Mouse (Mus musculus) midbrain, embryonic 16.5 days (tissue): ENCODE results near the gene Nyap1. TPM values are rescaled to one million over a fixed set of nuclear protein-coding genes. Genes with fewer than 3 reads are reported as not detected.
A peak's percentile ranks its signal among the peaks of the same experiment; 100 is the strongest.

Source experiments
- ATAC-seq: fragments of 200-750 bp; cut with Nextera tagmentation; 2 replicates; pipeline ENCODE4 v1.8.0; 2017; ENCODE audit warnings: moderate TSS enrichment
- H3K27ac ChIP-seq: fragments of 300-500 bp; sonication (generic); 2 replicates; pipeline ENCODE4 v1.5.1; 2014; ENCODE audit warnings: mild to moderate bottlenecking, low read length, mixed read lengths
- H3K27me3 ChIP-seq: fragments of 300-500 bp; sonication (generic); 2 replicates; pipeline ENCODE4 v1.6.1; 2014; ENCODE audit warnings: low read depth, low read length, mixed read lengths; ENCODE audit not compliant: control insufficient read depth, insufficient read depth
- H3K36me3 ChIP-seq: fragments of 300-500 bp; sonication (generic); 2 replicates; pipeline ENCODE4 v1.6.1; 2014; ENCODE audit warnings: mild to moderate bottlenecking, low read length, moderate library complexity, mixed read lengths; ENCODE audit not compliant: control insufficient read depth, insufficient read depth
- H3K4me1 ChIP-seq: fragments of 300-500 bp; sonication (generic); 2 replicates; pipeline ENCODE4 v1.6.1; 2014; ENCODE audit warnings: mild to moderate bottlenecking, low read length, mixed read lengths; ENCODE audit not compliant: control insufficient read depth, insufficient read depth
- H3K4me2 ChIP-seq: fragments of 300-500 bp; sonication (generic); 2 replicates; pipeline ENCODE4 v1.6.1; 2014; ENCODE audit warnings: mild to moderate bottlenecking, low read length, mixed read lengths
- H3K4me3 ChIP-seq: fragments of 300-500 bp; sonication (generic); 2 replicates; pipeline ENCODE4 v1.5.1; 2014; ENCODE audit warnings: low read depth, mild to moderate bottlenecking, low read length, moderate library complexity, mixed read lengths
- H3K9ac ChIP-seq: fragments of 300-500 bp; sonication (generic); 2 replicates; pipeline ENCODE4 v1.6.1; 2014; ENCODE audit warnings: low read depth, low read length, mixed read lengths
- H3K9me3 ChIP-seq: fragments of 300-500 bp; sonication (generic); replicated peaks from 2 replicates; pipeline ENCODE4 v1.6.1; 2014; ENCODE audit warnings: mild to moderate bottlenecking, low read length, mixed read lengths; ENCODE audit not compliant: control insufficient read depth, poor library complexity, severe bottlenecking
- WGBS: fragments of 180-500 bp; shearing (Covaris S2); extraction: QIAGEN DNeasy Blood & Tissue Kit; methylation state at CpG from one replicate; pipeline ENCODE4 v1.1.7; 2014; 5-methylcytosine and 5-hydroxymethylcytosine counted together
- polyA plus RNA-seq: library from polyadenylated mRNA; unstranded; fragments of >200 nt; fragmentation: Nextera tagmentation; extraction: Ambion mirVana; gene quantifications from 2 replicates; pipeline ENCODE4 v1.2.1, GENCODE M21; 2015

Nyap1 gene
- polyA plus RNA-seq, 1 experiment from 2014 or later, result 67.2 TPM

DNA sequence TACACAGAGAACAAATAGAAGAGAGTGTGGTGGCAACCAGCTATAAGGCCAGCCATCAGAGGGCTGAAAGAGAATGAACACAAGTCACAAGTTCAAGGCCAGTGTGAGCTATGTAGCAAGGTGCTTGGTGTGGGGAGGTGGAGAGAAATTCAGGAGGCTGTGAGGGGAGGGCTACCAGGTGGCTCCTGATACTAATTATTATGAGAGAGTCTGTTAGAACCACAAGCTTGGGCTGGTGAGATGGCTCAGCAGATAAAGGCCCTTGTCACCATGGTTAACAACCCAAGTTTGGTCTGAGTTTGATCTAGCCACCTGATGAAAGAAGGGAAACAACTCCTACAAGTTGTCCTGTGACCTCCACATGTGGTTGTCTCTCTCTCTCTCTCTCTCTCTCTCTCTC is 31.3 kb upstream of the Nyap1 start:
- Histone ChIP-seq H3K4me2 (no peak overlapping the region), H3K4me3 (no peak overlapping the region)

DNA sequence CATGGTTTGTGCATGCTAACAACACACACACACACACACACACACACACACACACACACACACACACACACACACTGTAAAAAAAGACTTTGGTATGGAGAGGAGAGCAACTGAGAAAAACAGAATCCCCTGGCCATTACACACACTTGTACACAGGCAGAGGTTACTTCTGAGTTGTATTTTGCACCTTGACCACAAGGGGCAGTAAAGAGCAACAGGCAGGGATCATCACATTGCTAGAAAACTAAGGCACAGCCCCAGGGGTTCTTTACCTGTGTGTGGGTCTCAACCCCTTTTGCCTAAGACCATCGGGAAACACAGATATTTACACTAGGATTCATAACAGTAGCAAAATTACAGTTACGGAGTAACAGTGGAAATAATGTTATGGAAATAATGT is 29.3 kb upstream of the Nyap1 start:
- Histone ChIP-seq H3K4me1 (peaks cover 9% of the 10 kb centered on the region), H3K27ac (no peak overlapping the region), H3K4me2 (no peak overlapping the region), H3K27me3 (no peaks in the 10 kb centered on the region), H3K36me3 (no peaks in the 10 kb centered on the region), H3K9ac (no peak overlapping the region), H3K4me3 (no peak overlapping the region), H3K9me3 (peaks cover 2% of the 10 kb centered on the region; the same call in 1 of the 2 replicates)
- WGBS, result 54% methylated on average over 2 of the region's 2 CpGs
- no peak for ATAC-seq

More for the DNA sequence above, 31.3 kb upstream of the Nyap1 start:
- ATAC-seq, result no peak
- Histone ChIP-seq H3K27me3 (no peaks in the 10 kb centered on the region), H3K4me1 (peaks cover 9% of the 10 kb centered on the region), H3K36me3 (no peaks in the 10 kb centered on the region), H3K9me3 (no peaks in the 10 kb centered on the region), H3K9ac (no peak overlapping the region), H3K27ac (no peak overlapping the region)

GRCm38 (mm10) chr5:137768475-137768874 is 27.1 kb upstream of the Nyap1 start:
- Histone ChIP-seq H3K36me3 (no peaks in the 10 kb centered on the region), H3K27me3 (no peaks in the 10 kb centered on the region), H3K9ac (no peak overlapping the region), H3K4me2 (no peak overlapping the region), H3K27ac (peak overlapping the region; percentile 59), H3K9me3 (peaks cover 2% of the 10 kb centered on the region; the same call in 1 of the 2 replicates), H3K4me3 (no peak overlapping the region), H3K4me1 (peaks cover 9% of the 10 kb centered on the region)
- peak; percentile 71; the same call in 1 of the 2 replicates for ATAC-seq
- WGBS, result 27% methylated on average over 1 of the region's 1 CpGs

- H3K4me2 ChIP-seq, result no peak overlapping the region
- no peaks in the 10 kb centered on the region for H3K27me3 ChIP-seq
- no peaks in the 10 kb centered on the region for H3K36me3 ChIP-seq
- no peak for ATAC-seq
- no peak overlapping the region for H3K27ac ChIP-seq
- H3K4me3 ChIP-seq, result no peak overlapping the region
- H3K4me1 ChIP-seq, result peaks cover 9% of the 10 kb centered on the region
- H3K9ac ChIP-seq, result no peak overlapping the region
- WGBS, result 67% methylated on average over 3 of the region's 3 CpGs
- H3K9me3 ChIP-seq, result peaks cover 2% of the 10 kb centered on the region; the same call in 1 of the 2 replicates
Measured at GRCm38 (mm10) chr5:137766270-137766669, 24.9 kb upstream of the Nyap1 start.

GRCm38 (mm10) chr5:137764609-137765340 is 23.4 kb upstream of the Nyap1 start:
- Histone ChIP-seq H3K27ac (no peak overlapping the region), H3K4me2 (no peak overlapping the region), H3K36me3 (no peaks in the 10 kb centered on the region), H3K9ac (no peak overlapping the region), H3K4me1 (peaks cover 9% of the 10 kb centered on the region), H3K9me3 (peaks cover 2% of the 10 kb centered on the region; the same call in 1 of the 2 replicates), H3K4me3 (no peak overlapping the region), H3K27me3 (no peaks in the 10 kb centered on the region)
- 44% methylated on average over 9 of the region's 9 CpGs for WGBS
- no peak for ATAC-seq

GRCm38 (mm10) chr5:137759971-137760412 is 18.6 kb upstream of the Nyap1 start:
- H3K4me2 ChIP-seq, result no peak overlapping the region
- peak; percentile 76 for ATAC-seq
- no peak overlapping the region for H3K9ac ChIP-seq
- no peaks in the 10 kb centered on the region for H3K27me3 ChIP-seq
- H3K36me3 ChIP-seq, result no peaks in the 10 kb centered on the region
- H3K4me1 ChIP-seq, result peaks cover 9% of the 10 kb centered on the region; the same call in 1 of the 2 replicates
- no peaks in the 10 kb centered on the region for H3K9me3 ChIP-seq
- no peak overlapping the region for H3K4me3 ChIP-seq
- 27% methylated on average over 4 of the region's 4 CpGs for WGBS
- peak overlapping the region; percentile 33; the same call in 1 of the 2 replicates for H3K27ac ChIP-seq

DNA sequence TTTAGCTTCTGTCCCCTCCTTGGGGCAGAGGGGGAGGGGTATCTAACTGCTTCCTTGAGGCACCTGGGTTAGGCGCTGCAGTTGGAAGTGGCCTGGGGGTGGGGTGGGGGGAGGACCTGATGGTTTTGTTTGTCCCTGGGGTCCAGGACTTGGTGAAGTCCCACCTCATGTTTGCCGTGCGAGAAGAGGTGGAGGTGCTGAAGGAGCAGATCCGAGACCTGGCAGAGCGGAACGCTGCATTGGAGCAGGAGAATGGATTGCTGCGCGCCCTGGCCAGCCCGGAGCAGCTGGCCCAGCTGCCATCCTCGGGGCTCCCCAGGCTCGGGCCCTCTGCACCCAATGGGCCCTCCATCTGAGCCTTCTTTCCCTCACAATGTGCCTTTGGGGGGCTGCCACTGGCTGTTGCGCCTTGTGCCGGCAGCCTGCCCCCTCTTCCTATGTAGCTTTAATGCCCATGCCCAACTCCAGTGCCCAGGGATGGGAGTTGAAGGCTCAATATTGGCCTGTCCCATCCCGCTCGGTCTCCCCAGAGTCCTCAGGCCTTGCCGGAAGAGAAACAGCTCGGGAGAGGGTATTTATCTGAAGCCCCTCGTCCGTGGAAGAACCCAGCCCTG is 17.6 kb upstream of the Nyap1 start:
- H3K9ac ChIP-seq, result 0 out of 2 replicates have a peak overlapping the region, but pooled peaks have one; percentile 21
- H3K27ac ChIP-seq, result peak overlapping the region; percentile 76
- no peaks in the 10 kb centered on the region for H3K9me3 ChIP-seq
- no peak overlapping the region for H3K4me3 ChIP-seq
- H3K27me3 ChIP-seq, result no peaks in the 10 kb centered on the region
- H3K4me2 ChIP-seq, result peak overlapping the region; percentile 19; the same call in 1 of the 2 replicates
- no peak for ATAC-seq
- H3K4me1 ChIP-seq, result peaks cover 9% of the 10 kb centered on the region; the same call in 1 of the 2 replicates
- no peaks in the 10 kb centered on the region for H3K36me3 ChIP-seq
- 89% methylated on average over 19 of the region's 19 CpGs for WGBS

GRCm38 (mm10) chr5:137757887-137758286 is 16.5 kb upstream of the Nyap1 start:
- Histone ChIP-seq H3K4me2 (peak overlapping the region; percentile 19; the same call in 1 of the 2 replicates), H3K36me3 (no peaks in the 10 kb centered on the region), H3K4me3 (no peak overlapping the region; the same call in 1 of the 2 replicates), H3K9ac (0 out of 2 replicates have a peak overlapping the region, but pooled peaks have one; percentile 21), H3K27me3 (no peaks in the 10 kb centered on the region), H3K4me1 (peaks cover 9% of the 10 kb centered on the region; the same call in 1 of the 2 replicates), H3K9me3 (no peaks in the 10 kb centered on the region), H3K27ac (peak overlapping the region; percentile 76)
- 56% methylated on average over 6 of the region's 6 CpGs for WGBS
- peak; percentile 53 for ATAC-seq
